Mouse (Mus musculus): Measurements from ENCODE around the gene Ciapin1.

GRCm38 (mm10) chr8:94838600-94838999, 442 bp upstream of the Ciapin1 start:
- TF ChIP-seq CTCF (IDR thresholded peaks at IDR 0.05; ENCODE audit: low read depth): no peak
- no peak; the same call in 1 of the 2 replicates for TF ChIP-seq EP300 (IDR thresholded peaks at IDR 0.05; ENCODE audit: low read depth)
